Mouse (Mus musculus) midbrain, postnatal 0 days (tissue): ENCODE measurements around the gene Slc6a13. TPM values are rescaled to one million over a fixed set of nuclear protein-coding genes. Genes with fewer than 3 reads are reported as not detected.

ENCODE experiments used
- ATAC-seq: fragments of 200-750 bp; cut with Nextera tagmentation; 2 replicates; pipeline ENCODE4 v1.8.0; 2017; ENCODE audit warnings: moderate number of reproducible peaks, mild to moderate bottlenecking, moderate TSS enrichment, moderate library complexity; ENCODE audit not compliant: low FRiP score
- DNase-seq: peaks from one replicate; pipeline ENCODE4 v3.0.0-alpha.2; 2015; ENCODE audit warnings: low spot score
- H3K27ac ChIP-seq: fragments of 300-500 bp; sonication (generic); 2 replicates; pipeline ENCODE4 v1.5.1; 2014; ENCODE audit warnings: low read depth, mild to moderate bottlenecking, low read length, mixed read lengths
- H3K27me3 ChIP-seq: fragments of 300-500 bp; sonication (generic); 2 replicates; pipeline ENCODE4 v1.6.1; 2014; ENCODE audit warnings: low read length, control low read depth, mixed read lengths; ENCODE audit not compliant: insufficient read depth
- H3K36me3 ChIP-seq: fragments of 300-500 bp; sonication (generic); 2 replicates; pipeline ENCODE4 v1.6.1; 2014; ENCODE audit warnings: low read length, control low read depth, mixed read lengths; ENCODE audit not compliant: insufficient read depth
- H3K4me1 ChIP-seq: fragments of 300-500 bp; sonication (generic); 2 replicates; pipeline ENCODE4 v1.6.1; 2014; ENCODE audit warnings: mild to moderate bottlenecking, control low read depth, antibody characterized with exemption, low read length, mixed read lengths; ENCODE audit not compliant: insufficient read depth
- H3K4me2 ChIP-seq: fragments of 300-500 bp; sonication (generic); 2 replicates; pipeline ENCODE4 v1.6.1; 2014; ENCODE audit warnings: low read depth, mild to moderate bottlenecking, low read length, mixed read lengths; ENCODE audit not compliant: poor library complexity, severe bottlenecking
- H3K4me3 ChIP-seq: fragments of 300-500 bp; sonication (generic); 2 replicates; pipeline ENCODE4 v1.5.1; 2014; ENCODE audit warnings: low read depth, mild to moderate bottlenecking, low read length, moderate library complexity
- H3K9ac ChIP-seq: fragments of 300-500 bp; sonication (generic); replicated peaks from 2 replicates; pipeline ENCODE4 v1.6.1; 2014; ENCODE audit warnings: mild to moderate bottlenecking, low read length, moderate library complexity, mixed read lengths; ENCODE audit not compliant: poor library complexity, severe bottlenecking
- H3K9me3 ChIP-seq: fragments of 300-500 bp; sonication (generic); 2 replicates; pipeline ENCODE4 v1.6.1; 2016; ENCODE audit warnings: low read length, control low read depth
- CTCF ChIP-seq: IDR thresholded peaks from 2 replicates; pipeline ENCODE4 v1.5.1; 2016; ENCODE audit warnings: antibody characterized with exemption, mild to moderate bottlenecking
- WGBS: fragments of 180-500 bp; shearing (Covaris S2); extraction: QIAGEN DNeasy Blood & Tissue Kit; methylation state at CpG from one replicate; pipeline ENCODE4 v1.1.7; 2014; 5-methylcytosine and 5-hydroxymethylcytosine counted together
- polyA plus RNA-seq: library from polyadenylated mRNA; unstranded; fragments of >200 nt; fragmentation: Nextera tagmentation; extraction: Ambion mirVana; gene quantifications from 2 replicates; pipeline ENCODE4 v1.2.1, GENCODE M21; 2015
- total RNA-seq: library from RNA; depleted of rRNA; stranded (reverse); fragments of >200 nt; gene quantifications from 2 replicates; pipeline ENCODE4 v1.2.3, GENCODE M21; 2014

Gene Slc6a13
- total and polyA plus RNA-seq, 2 experiments from 2014 or later, result 59.4 to 61.7 TPM

- WGBS, result 34% methylated on average over 7 of the region's 7 CpGs
Observed at GRCm38 (mm10) chr6:121299317-121299716, 710 bp upstream of the Slc6a13 start.

GRCm38 (mm10) chr6:121300504-121300903 lies 477 bp downstream of the Slc6a13 start:
- Histone ChIP-seq H3K27ac (no peak overlapping the region), H3K9me3 (no peaks in the 10 kb centered on the region), H3K4me2 (no peak overlapping the region), H3K4me1 (no peaks in the 10 kb centered on the region), H3K27me3 (no peaks in the 10 kb centered on the region), H3K9ac (no peak overlapping the region), H3K4me3 (no peak overlapping the region), H3K36me3 (no peaks in the 10 kb centered on the region)
- TF ChIP-seq CTCF, result no peak
- ATAC-seq (no peak), DNase-seq (no peak)
- 70% methylated on average over 9 of the region's 9 CpGs for WGBS

More at GRCm38 (mm10) chr6:121299317-121299716, 710 bp upstream of the Slc6a13 start:
- no peak overlapping the region for H3K4me3 ChIP-seq
- H3K4me1 ChIP-seq, result no peaks in the 10 kb centered on the region
- no peaks in the 10 kb centered on the region for H3K9me3 ChIP-seq
- DNase-seq (no peak), ATAC-seq (no peak)
- no peak for TF ChIP-seq CTCF
- H3K9ac ChIP-seq, result no peak overlapping the region
- no peaks in the 10 kb centered on the region for H3K36me3 ChIP-seq
- H3K27ac ChIP-seq, result no peak overlapping the region
- no peak overlapping the region for H3K4me2 ChIP-seq
- no peaks in the 10 kb centered on the region for H3K27me3 ChIP-seq

GRCm38 (mm10) chr6:121303466-121304220 lies 3.6 kb downstream of the Slc6a13 start:
- H3K9me3 ChIP-seq, result no peaks in the 10 kb centered on the region
- H3K27ac ChIP-seq, result no peak overlapping the region
- no peak overlapping the region for H3K4me2 ChIP-seq
- H3K36me3 ChIP-seq, result no peaks in the 10 kb centered on the region
- DNase-seq (no peak), ATAC-seq (no peak)
- H3K9ac ChIP-seq, result no peak overlapping the region
- H3K27me3 ChIP-seq, result no peaks in the 10 kb centered on the region
- TF ChIP-seq CTCF, result no peak
- H3K4me1 ChIP-seq, result no peaks in the 10 kb centered on the region
- no peak overlapping the region for H3K4me3 ChIP-seq
- WGBS, result 51% methylated on average over 10 of the region's 10 CpGs

- Histone ChIP-seq H3K27me3 (no peaks in the 10 kb centered on the region), H3K4me2 (no peak overlapping the region), H3K9ac (no peak overlapping the region), H3K4me1 (no peaks in the 10 kb centered on the region), H3K4me3 (no peak overlapping the region), H3K36me3 (no peaks in the 10 kb centered on the region), H3K27ac (no peak overlapping the region), H3K9me3 (no peaks in the 10 kb centered on the region)
- ATAC-seq (no peak), DNase-seq (no peak)
- 81% methylated on average over 9 of the region's 9 CpGs for WGBS
- no peak for TF ChIP-seq CTCF
Observed at GRCm38 (mm10) chr6:121304630-121305029, 4.6 kb downstream of the Slc6a13 start.

GRCm38 (mm10) chr6:121305571-121305970 lies 5.5 kb downstream of the Slc6a13 start:
- 86% methylated on average over 3 of the region's 3 CpGs for WGBS
- H3K9ac ChIP-seq, result no peak overlapping the region
- no peak for TF ChIP-seq CTCF

GRCm38 (mm10) chr6:121310984-121311383 lies 11.0 kb downstream of the Slc6a13 start:
- H3K4me1 ChIP-seq, result no peaks in the 10 kb centered on the region
- DNase-seq (no peak), ATAC-seq (no peak)
- TF ChIP-seq CTCF, result no peak
- WGBS, result 92% methylated on average over 6 of the region's 6 CpGs
- no peak overlapping the region for H3K4me3 ChIP-seq
- no peaks in the 10 kb centered on the region for H3K9me3 ChIP-seq
- H3K4me2 ChIP-seq, result no peak overlapping the region
- no peaks in the 10 kb centered on the region for H3K27me3 ChIP-seq
- no peak overlapping the region for H3K27ac ChIP-seq
- H3K36me3 ChIP-seq, result no peaks in the 10 kb centered on the region
- no peak overlapping the region for H3K9ac ChIP-seq

More at GRCm38 (mm10) chr6:121305571-121305970, 5.5 kb downstream of the Slc6a13 start:
- Histone ChIP-seq H3K27me3 (no peaks in the 10 kb centered on the region), H3K9me3 (no peaks in the 10 kb centered on the region), H3K4me1 (no peaks in the 10 kb centered on the region), H3K4me2 (no peak overlapping the region), H3K36me3 (no peaks in the 10 kb centered on the region), H3K27ac (no peak overlapping the region), H3K4me3 (no peak overlapping the region)
- ATAC-seq, result no peak
- no peak for DNase-seq
